Mouse (Mus musculus): ENCODE results near the gene Pmepa1. TPM values are rescaled to one million over a fixed set of nuclear protein-coding genes. Genes with fewer than 3 reads are reported as not detected.

The Pmepa1 gene
- polyA plus RNA-seq, 1 experiment from 2014 or later: 6.5 TPM

- ATAC-seq (ENCODE audit: insufficient number of reproducible peaks, insufficient read depth, low FRiP score, low read depth): no peak
- peaks cover 33 to 61% of the 10 kb centered on the region in 2 experiments for H3K4me1 ChIP-seq (ENCODE audit: control insufficient read depth in 2 of 2, insufficient read depth in 2 of 2, low read length in 2 of 2)
- no peak overlapping the region for H3K4me3 ChIP-seq (ENCODE audit: control insufficient read depth in 1 of 2, insufficient read depth in 1 of 2, low read depth in 1 of 2, low read length in 2 of 2)
- 57% methylated on average over 3 of the region's 3 CpGs for WGBS
- H3K36me3 ChIP-seq (ENCODE audit: control insufficient read depth, insufficient read depth, low read length): 0 out of 2 replicates have a peak, but pooled peaks cover 3% of the 10 kb centered on the region
- no peak overlapping the region for H3K27ac ChIP-seq (replicated peaks in 1 of 2; ENCODE audit: control insufficient read depth in 1 of 2, insufficient read depth in 1 of 2, low read depth in 2 of 2, low read length in 2 of 2)
- H3K9ac ChIP-seq (ENCODE audit: low read length): no peak overlapping the region
- no peaks in the 10 kb centered on the region for H3K9me3 ChIP-seq (ENCODE audit: control insufficient read depth, low read length)
- no peaks in the 10 kb centered on the region for H3K27me3 ChIP-seq (ENCODE audit: control insufficient read depth, insufficient read depth, low read length)
- no peak overlapping the region for H3K4me2 ChIP-seq (ENCODE audit: low read length)
Measured at GRCm38 (mm10) chr2:173244108-173244507, 32.2 kb downstream of the Pmepa1 start.

GRCm38 (mm10) chr2:173243616-173244015, 32.7 kb downstream of the Pmepa1 start:
- Histone ChIP-seq H3K36me3 (ENCODE audit: control insufficient read depth, insufficient read depth, low read length) (0 out of 2 replicates have a peak, but pooled peaks cover 3% of the 10 kb centered on the region), H3K4me1 (ENCODE audit: control insufficient read depth in 2 of 2, insufficient read depth in 2 of 2, low read length in 2 of 2) (peaks cover 33 to 62% of the 10 kb centered on the region in 2 experiments), H3K27me3 (ENCODE audit: control insufficient read depth, insufficient read depth, low read length) (no peaks in the 10 kb centered on the region), H3K4me2 (ENCODE audit: low read length) (no peak overlapping the region), H3K9ac (ENCODE audit: low read length) (no peak overlapping the region), H3K4me3 (ENCODE audit: control insufficient read depth in 1 of 2, insufficient read depth in 1 of 2, low read depth in 1 of 2, low read length in 2 of 2) (no peak overlapping the region), H3K27ac (replicated peaks in 1 of 2; ENCODE audit: control insufficient read depth in 1 of 2, insufficient read depth in 1 of 2, low read depth in 2 of 2, low read length in 2 of 2) (no peak overlapping the region), H3K9me3 (ENCODE audit: control insufficient read depth, low read length) (no peaks in the 10 kb centered on the region)
- WGBS: 70% methylated on average over 9 of the region's 9 CpGs
- ATAC-seq (ENCODE audit: insufficient number of reproducible peaks, insufficient read depth, low FRiP score, low read depth): no peak

GRCm38 (mm10) chr2:173242874-173243273, 33.5 kb downstream of the Pmepa1 start:
- H3K9me3 ChIP-seq (ENCODE audit: control insufficient read depth, low read length): no peaks in the 10 kb centered on the region
- whole genome bisulfite sequencing: 40% methylated on average over 12 of the region's 12 CpGs
- peaks cover 36 to 63% of the 10 kb centered on the region in 2 experiments for H3K4me1 ChIP-seq (ENCODE audit: control insufficient read depth in 2 of 2, insufficient read depth in 2 of 2, low read length in 2 of 2)

GRCm38 (mm10) chr2:173240738-173241137, 35.6 kb downstream of the Pmepa1 start:
- ATAC-seq (ENCODE audit: insufficient number of reproducible peaks, insufficient read depth, low FRiP score, low read depth): no peak

More at GRCm38 (mm10) chr2:173242874-173243273, 33.5 kb downstream of the Pmepa1 start:
- Histone ChIP-seq H3K27ac (replicated peaks in 1 of 2; ENCODE audit: control insufficient read depth in 1 of 2, insufficient read depth in 1 of 2, low read depth in 2 of 2, low read length in 2 of 2) (no peak overlapping the region), H3K27me3 (ENCODE audit: control insufficient read depth, insufficient read depth, low read length) (no peaks in the 10 kb centered on the region), H3K4me3 (ENCODE audit: control insufficient read depth in 1 of 2, insufficient read depth in 1 of 2, low read depth in 1 of 2, low read length in 2 of 2) (no peak overlapping the region), H3K4me2 (ENCODE audit: low read length) (no peak overlapping the region), H3K36me3 (ENCODE audit: control insufficient read depth, insufficient read depth, low read length) (0 out of 2 replicates have a peak, but pooled peaks cover 3% of the 10 kb centered on the region), H3K9ac (ENCODE audit: low read length) (no peak overlapping the region)
- no peak for ATAC-seq (ENCODE audit: insufficient number of reproducible peaks, insufficient read depth, low FRiP score, low read depth)

GRCm38 (mm10) chr2:173238522-173238921, 37.8 kb downstream of the Pmepa1 start:
- no peak for ATAC-seq (ENCODE audit: insufficient number of reproducible peaks, insufficient read depth, low FRiP score, low read depth)
- peaks cover 53 to 72% of the 10 kb centered on the region in 2 experiments for H3K4me1 ChIP-seq (ENCODE audit: control insufficient read depth in 2 of 2, insufficient read depth in 2 of 2, low read length in 2 of 2)
- no peak overlapping the region; the same call in 1 of the 2 replicates for H3K9ac ChIP-seq (ENCODE audit: low read length)
- peaks cover 6% of the 10 kb centered on the region for H3K36me3 ChIP-seq (ENCODE audit: control insufficient read depth, insufficient read depth, low read length)
- H3K4me3 ChIP-seq (ENCODE audit: control insufficient read depth in 1 of 2, insufficient read depth in 1 of 2, low read depth in 1 of 2, low read length in 2 of 2): no peak overlapping the region
- no peaks in the 10 kb centered on the region for H3K9me3 ChIP-seq (ENCODE audit: control insufficient read depth, low read length)
- 32% methylated on average over 14 of the region's 14 CpGs for WGBS
- H3K4me2 ChIP-seq (ENCODE audit: low read length): no peak overlapping the region
- no peak overlapping the region for H3K27ac ChIP-seq (replicated peaks in 1 of 2; ENCODE audit: control insufficient read depth in 1 of 2, insufficient read depth in 1 of 2, low read depth in 2 of 2, low read length in 2 of 2)
- no peaks in the 10 kb centered on the region for H3K27me3 ChIP-seq (ENCODE audit: control insufficient read depth, insufficient read depth, low read length)

More at GRCm38 (mm10) chr2:173240738-173241137, 35.6 kb downstream of the Pmepa1 start:
- H3K4me1 ChIP-seq (ENCODE audit: control insufficient read depth in 2 of 2, insufficient read depth in 2 of 2, low read length in 2 of 2): peaks cover 40 to 65% of the 10 kb centered on the region in 2 experiments
- H3K9me3 ChIP-seq (ENCODE audit: control insufficient read depth, low read length): no peaks in the 10 kb centered on the region
- H3K36me3 ChIP-seq (ENCODE audit: control insufficient read depth, insufficient read depth, low read length): 0 out of 2 replicates have a peak, but pooled peaks cover 3% of the 10 kb centered on the region
- no peaks in the 10 kb centered on the region for H3K27me3 ChIP-seq (ENCODE audit: control insufficient read depth, insufficient read depth, low read length)
- no peak overlapping the region for H3K4me3 ChIP-seq (ENCODE audit: control insufficient read depth in 1 of 2, insufficient read depth in 1 of 2, low read depth in 1 of 2, low read length in 2 of 2)
- no peak overlapping the region for H3K27ac ChIP-seq (replicated peaks in 1 of 2; ENCODE audit: control insufficient read depth in 1 of 2, insufficient read depth in 1 of 2, low read depth in 2 of 2, low read length in 2 of 2)
- H3K9ac ChIP-seq (ENCODE audit: low read length): no peak overlapping the region
- 55% methylated on average over 9 of the region's 9 CpGs for WGBS
- no peak overlapping the region for H3K4me2 ChIP-seq (ENCODE audit: low read length)

GRCm38 (mm10) chr2:173235435-173236332, 40.6 kb downstream of the Pmepa1 start:
- Histone ChIP-seq H3K27ac (replicated peaks in 1 of 2; ENCODE audit: control insufficient read depth in 1 of 2, insufficient read depth in 1 of 2, low read depth in 2 of 2, low read length in 2 of 2) (peak overlapping the region; percentile 53 to 61; a peak in 3 of 4 replicates), H3K9me3 (ENCODE audit: control insufficient read depth, low read length) (no peaks in the 10 kb centered on the region), H3K36me3 (ENCODE audit: control insufficient read depth, insufficient read depth, low read length) (peaks cover 29% of the 10 kb centered on the region), H3K4me3 (ENCODE audit: control insufficient read depth in 1 of 2, insufficient read depth in 1 of 2, low read depth in 1 of 2, low read length in 2 of 2) (no peak overlapping the region), H3K4me2 (ENCODE audit: low read length) (peak overlapping the region; percentile 25; the same call in 1 of the 2 replicates), H3K4me1 (ENCODE audit: control insufficient read depth in 2 of 2, insufficient read depth in 2 of 2, low read length in 2 of 2) (peaks cover 43 to 54% of the 10 kb centered on the region in 2 experiments), H3K27me3 (ENCODE audit: control insufficient read depth, insufficient read depth, low read length) (no peaks in the 10 kb centered on the region), H3K9ac (ENCODE audit: low read length) (peak overlapping the region; percentile 44; the same call in 1 of the 2 replicates)
- WGBS: 40% methylated on average over 8 of the region's 8 CpGs
- no peak; the same call in 1 of the 2 replicates for ATAC-seq (ENCODE audit: insufficient number of reproducible peaks, insufficient read depth, low FRiP score, low read depth)

- H3K9ac ChIP-seq (ENCODE audit: low read length): no peak overlapping the region
- H3K4me2 ChIP-seq (ENCODE audit: low read length): no peak overlapping the region
- peaks cover 34 to 41% of the 10 kb centered on the region in 2 experiments for H3K4me1 ChIP-seq (ENCODE audit: control insufficient read depth in 2 of 2, insufficient read depth in 2 of 2, low read length in 2 of 2)
- no peaks in the 10 kb centered on the region for H3K27me3 ChIP-seq (ENCODE audit: control insufficient read depth, insufficient read depth, low read length)
- no peaks in the 10 kb centered on the region for H3K9me3 ChIP-seq (ENCODE audit: control insufficient read depth, low read length)
- no peak for ATAC-seq (ENCODE audit: insufficient number of reproducible peaks, insufficient read depth, low FRiP score, low read depth)
- 94% methylated on average over 8 of the region's 8 CpGs for WGBS
- H3K4me3 ChIP-seq (ENCODE audit: control insufficient read depth in 1 of 2, insufficient read depth in 1 of 2, low read depth in 1 of 2, low read length in 2 of 2): no peak overlapping the region
- H3K27ac ChIP-seq (replicated peaks in 1 of 2; ENCODE audit: control insufficient read depth in 1 of 2, insufficient read depth in 1 of 2, low read depth in 2 of 2, low read length in 2 of 2): no peak overlapping the region
- H3K36me3 ChIP-seq (ENCODE audit: control insufficient read depth, insufficient read depth, low read length): peaks cover 49% of the 10 kb centered on the region
Measured at GRCm38 (mm10) chr2:173232766-173233099, 43.6 kb downstream of the Pmepa1 start.
